Mouse (Mus musculus) erythroblast, embryonic 14.5 days (primary cell): ENCODE data around the gene Pck2. TPM values are rescaled to one million over a fixed set of nuclear protein-coding genes. Genes with fewer than 3 reads are reported as not detected.
A peak's percentile ranks its signal among the peaks of the same experiment; 100 is the strongest.

Experiments used
- H3K27me3 ChIP-seq: 2 replicates; pipeline ENCODE4 v1.6.1; 2012; ENCODE audit warnings: inconsistent platforms; ENCODE audit not compliant: control insufficient read depth
- H3K36me3 ChIP-seq: 2 replicates; pipeline ENCODE4 v1.6.1; 2012; ENCODE audit warnings: mild to moderate bottlenecking, inconsistent platforms; ENCODE audit not compliant: control insufficient read depth
- H3K4me1 ChIP-seq: 2 replicates; pipeline ENCODE4 v1.6.1; 2012; ENCODE audit warnings: inconsistent platforms; ENCODE audit not compliant: control insufficient read depth
- H3K4me3 ChIP-seq: replicated peaks from 2 replicates; pipeline ENCODE3; 2012; ENCODE audit warnings: moderate library complexity, mild to moderate bottlenecking, inconsistent platforms
- H3K9me3 ChIP-seq: 2 replicates; pipeline ENCODE4 v1.6.1; 2012; ENCODE audit warnings: low read length, inconsistent platforms, mixed read lengths; ENCODE audit not compliant: control insufficient read depth
- GATA1 ChIP-seq: IDR thresholded peaks from 2 replicates; pipeline ENCODE4 v1.6.1; 2012; ENCODE audit warnings: low read length, inconsistent platforms, mixed read lengths
- TAL1 ChIP-seq: IDR thresholded peaks from 3 replicates; pipeline ENCODE4 v1.6.1; 2012; ENCODE audit warnings: low read length, inconsistent platforms, mixed read lengths
- polyA plus RNA-seq: library from polyadenylated mRNA; stranded (reverse); fragments of >175 nt; gene quantifications from 2 replicates; pipeline ENCODE4 v1.2.3, GENCODE M21; 2012

The Pck2 gene
- polyA plus RNA-seq, 1 experiment: 6.1 TPM

- H3K9me3 ChIP-seq: no peaks in the 10 kb centered on the region
- H3K27me3 ChIP-seq: no peaks in the 10 kb centered on the region
- TF ChIP-seq TAL1: no peak
- TF ChIP-seq GATA1: no peak
- peaks cover 25% of the 10 kb centered on the region for H3K36me3 ChIP-seq
- H3K4me3 ChIP-seq: peak within 1 kb of the TSS; percentile 67
- H3K4me1 ChIP-seq: peaks cover 48% of the 10 kb centered on the region
Measured at GRCm38 (mm10) chr14:55577871-55578667, 38.0 kb downstream of the Pck2 start, which contains the start of gene Psme1. Psme1 (plus strand) TSS chr14:55578123.

- peaks cover 28% of the 10 kb centered on the region for H3K36me3 ChIP-seq
- H3K9me3 ChIP-seq: no peaks in the 10 kb centered on the region
- H3K4me1 ChIP-seq: peaks cover 54% of the 10 kb centered on the region
- H3K27me3 ChIP-seq: no peaks in the 10 kb centered on the region
- H3K4me3 ChIP-seq: peak overlapping the region; percentile 67
- TF ChIP-seq GATA1: no peak
Measured at GRCm38 (mm10) chr14:55578668-55579269, 38.7 kb downstream of the Pck2 start.

DNA sequence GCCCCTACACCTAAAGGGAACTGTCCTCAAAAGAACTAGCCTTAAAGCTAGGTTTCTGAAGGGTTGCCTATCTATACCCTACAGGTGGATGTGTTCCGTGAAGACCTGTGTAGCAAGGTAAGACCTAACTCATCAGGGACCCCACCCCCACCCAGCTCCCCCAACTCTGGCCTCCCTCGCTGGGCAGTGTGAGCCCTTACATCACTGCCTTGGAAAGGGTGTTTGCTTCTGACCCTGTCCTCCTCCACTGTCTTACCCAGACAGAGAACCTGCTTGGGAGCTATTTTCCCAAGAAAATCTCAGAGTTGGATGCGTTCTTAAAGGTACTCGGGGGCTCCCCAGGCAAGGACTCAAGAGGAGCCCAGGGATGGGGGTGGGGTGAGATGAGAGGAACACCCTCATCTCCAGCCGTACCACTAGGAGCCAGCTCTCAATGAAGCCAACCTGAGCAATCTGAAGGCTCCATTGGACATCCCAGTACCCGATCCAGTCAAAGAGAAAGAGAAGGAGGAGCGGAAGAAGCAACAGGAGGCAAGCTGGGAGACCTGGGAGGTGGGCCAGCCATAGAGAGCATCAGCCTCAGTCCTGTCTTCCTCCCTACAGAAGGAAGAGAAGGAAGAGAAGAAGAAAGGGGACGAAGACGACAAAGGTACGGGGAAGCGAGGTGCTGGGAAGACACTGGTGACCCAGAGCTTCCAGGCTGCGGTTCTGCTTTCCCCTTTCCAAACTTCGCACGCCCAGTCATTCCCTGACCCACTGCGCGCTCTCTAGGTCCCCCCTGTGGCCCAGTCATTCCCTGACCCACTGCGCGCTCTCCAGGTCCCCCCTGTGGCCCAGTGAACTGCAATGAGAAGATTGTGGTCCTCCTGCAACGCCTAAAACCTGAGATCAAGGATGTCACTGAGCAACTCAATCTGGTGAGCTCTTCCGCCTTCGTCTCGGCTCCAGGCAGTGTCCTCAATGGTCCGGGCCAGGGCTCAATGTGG is 39.7 kb downstream of the Pck2 start:
- TF ChIP-seq TAL1: no peak
- no peak for TF ChIP-seq GATA1
- Histone ChIP-seq H3K36me3 (peaks cover 28% of the 10 kb centered on the region), H3K27me3 (no peaks in the 10 kb centered on the region), H3K4me1 (peaks cover 64% of the 10 kb centered on the region), H3K4me3 (no peak overlapping the region), H3K9me3 (no peaks in the 10 kb centered on the region)

DNA sequence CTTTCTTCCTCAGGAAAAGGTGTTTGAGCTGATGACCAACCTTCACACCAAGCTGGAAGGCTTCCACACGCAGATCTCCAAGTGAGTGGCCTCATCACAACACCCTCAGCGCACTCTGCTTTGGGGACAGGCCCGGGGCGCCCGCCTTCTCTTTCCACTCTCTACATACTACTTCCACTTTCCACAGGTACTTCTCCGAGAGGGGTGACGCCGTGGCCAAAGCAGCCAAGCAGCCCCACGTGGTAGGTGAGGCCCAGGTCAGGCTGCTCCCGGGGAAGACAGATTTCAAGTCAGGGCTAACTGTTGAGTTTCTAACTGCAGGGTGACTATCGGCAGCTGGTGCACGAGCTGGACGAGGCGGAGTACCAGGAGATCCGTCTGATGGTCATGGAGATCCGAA is 40.7 kb downstream of the Pck2 start:
- H3K36me3 ChIP-seq: peaks cover 28% of the 10 kb centered on the region
- TF ChIP-seq TAL1: no peak
- no peak for TF ChIP-seq GATA1

DNA sequence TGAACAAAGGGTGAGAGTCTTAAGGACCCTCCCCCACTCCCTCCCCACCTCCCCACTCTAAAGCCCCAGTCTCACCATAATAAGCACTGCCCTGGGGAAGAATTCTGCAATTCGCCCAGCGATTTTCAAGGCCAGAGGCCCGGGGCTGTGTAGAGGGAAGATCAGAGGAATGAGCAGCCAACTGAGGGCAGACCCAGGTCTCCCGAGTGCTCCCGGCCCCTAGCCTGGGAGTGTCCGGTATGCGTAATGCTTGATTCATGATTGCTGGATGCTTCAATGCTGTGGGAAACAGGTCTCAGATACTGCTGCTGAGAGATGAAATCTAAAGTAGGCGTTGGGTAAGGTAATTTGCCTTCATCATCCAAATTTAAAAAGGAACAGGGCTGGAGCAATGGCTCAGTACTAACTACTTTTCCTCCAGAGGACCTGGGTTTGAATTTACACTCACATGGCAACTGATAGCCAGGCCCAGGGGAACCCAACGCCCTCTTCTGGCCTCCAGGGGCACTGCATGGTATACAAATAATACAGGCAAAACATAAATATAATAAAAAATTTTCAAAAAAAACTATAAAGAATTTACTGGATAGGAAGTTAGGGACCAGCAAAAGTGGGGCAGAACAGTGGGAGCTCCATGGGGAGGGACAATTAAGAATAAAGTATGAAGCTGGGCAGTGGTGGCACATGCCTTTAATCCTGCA is 42.1 kb downstream of the Pck2 start:
- Histone ChIP-seq H3K4me1 (peaks cover 81% of the 10 kb centered on the region), H3K9me3 (no peaks in the 10 kb centered on the region), H3K36me3 (peaks cover 31% of the 10 kb centered on the region), H3K4me3 (no peak overlapping the region), H3K27me3 (no peaks in the 10 kb centered on the region)
- TF ChIP-seq GATA1: no peak
- no peak for TF ChIP-seq TAL1

More for the DNA sequence above, 40.7 kb downstream of the Pck2 start:
- H3K27me3 ChIP-seq: no peaks in the 10 kb centered on the region
- no peaks in the 10 kb centered on the region for H3K9me3 ChIP-seq
- no peak overlapping the region for H3K4me3 ChIP-seq
- peaks cover 72% of the 10 kb centered on the region for H3K4me1 ChIP-seq

GRCm38 (mm10) chr14:55584303-55584701 is 44.2 kb downstream of the Pck2 start:
- Histone ChIP-seq H3K27me3 (no peaks in the 10 kb centered on the region), H3K4me3 (peak overlapping the region; percentile 75), H3K9me3 (no peaks in the 10 kb centered on the region), H3K36me3 (peaks cover 49% of the 10 kb centered on the region), H3K4me1 (peaks cover 79% of the 10 kb centered on the region)
- TF ChIP-seq TAL1 (no peak), GATA1 (no peak)

- peaks cover 79% of the 10 kb centered on the region for H3K4me1 ChIP-seq
- H3K27me3 ChIP-seq: no peaks in the 10 kb centered on the region
- no peak for TF ChIP-seq GATA1
- no peak for TF ChIP-seq TAL1
Measured at GRCm38 (mm10) chr14:55584702-55585565, 44.9 kb downstream of the Pck2 start, which contains the start of gene Emc9. Emc9 (minus strand) TSS chr14:55585302.

More at GRCm38 (mm10) chr14:55584702-55585565, 44.9 kb downstream of the Pck2 start, which contains the start of gene Emc9:
- Histone ChIP-seq H3K9me3 (no peaks in the 10 kb centered on the region), H3K36me3 (peaks cover 49% of the 10 kb centered on the region), H3K4me3 (peak within 1 kb of the TSS; percentile 75)
